Mouse (Mus musculus): ENCODE results near the gene Dmap1.

Gene Dmap1

GRCm38 (mm10) chr4:117634642-117635041 lies 47.4 kb downstream of the Dmap1 start:
- in situ Hi-C loops (cut with MboI; ENCODE audit: low pct_unique_long_range_greater_than_20kb in 1 of 2, low sequenced_read_pairs in 2 of 2, unreplicated experiment in 1 of 2) = no loop called here

GRCm38 (mm10) chr4:117633527-117633926 lies 48.5 kb downstream of the Dmap1 start:
- in situ Hi-C loops (cut with MboI; ENCODE audit: low pct_unique_long_range_greater_than_20kb in 1 of 2, low sequenced_read_pairs in 2 of 2, unreplicated experiment in 1 of 2) = no loop called here

- in situ Hi-C loops (cut with MboI; ENCODE audit: low pct_unique_long_range_greater_than_20kb in 1 of 2, low sequenced_read_pairs in 2 of 2, unreplicated experiment in 1 of 2) = no loop called here
Observed at GRCm38 (mm10) chr4:117630053-117630670, 51.9 kb downstream of the Dmap1 start.

GRCm38 (mm10) chr4:117628464-117628863 lies 53.6 kb downstream of the Dmap1 start:
- in situ Hi-C loops (cut with MboI; ENCODE audit: low pct_unique_long_range_greater_than_20kb in 1 of 2, low sequenced_read_pairs in 2 of 2, unreplicated experiment in 1 of 2) = no loop called here
